Mouse (Mus musculus) embryo, embryonic 10 days (tissue): ENCODE results near the gene Dnajc21.

Experiments
- DNase-seq: peaks from one replicate; pipeline ENCODE4 v3.0.0-alpha.2; 2015; ENCODE audit warnings: low spot score

The Dnajc21 gene

GRCm38 (mm10) chr15:10436893-10437292 lies 33.4 kb downstream of the Dnajc21 start:
- no peak for DNase-seq

DNA sequence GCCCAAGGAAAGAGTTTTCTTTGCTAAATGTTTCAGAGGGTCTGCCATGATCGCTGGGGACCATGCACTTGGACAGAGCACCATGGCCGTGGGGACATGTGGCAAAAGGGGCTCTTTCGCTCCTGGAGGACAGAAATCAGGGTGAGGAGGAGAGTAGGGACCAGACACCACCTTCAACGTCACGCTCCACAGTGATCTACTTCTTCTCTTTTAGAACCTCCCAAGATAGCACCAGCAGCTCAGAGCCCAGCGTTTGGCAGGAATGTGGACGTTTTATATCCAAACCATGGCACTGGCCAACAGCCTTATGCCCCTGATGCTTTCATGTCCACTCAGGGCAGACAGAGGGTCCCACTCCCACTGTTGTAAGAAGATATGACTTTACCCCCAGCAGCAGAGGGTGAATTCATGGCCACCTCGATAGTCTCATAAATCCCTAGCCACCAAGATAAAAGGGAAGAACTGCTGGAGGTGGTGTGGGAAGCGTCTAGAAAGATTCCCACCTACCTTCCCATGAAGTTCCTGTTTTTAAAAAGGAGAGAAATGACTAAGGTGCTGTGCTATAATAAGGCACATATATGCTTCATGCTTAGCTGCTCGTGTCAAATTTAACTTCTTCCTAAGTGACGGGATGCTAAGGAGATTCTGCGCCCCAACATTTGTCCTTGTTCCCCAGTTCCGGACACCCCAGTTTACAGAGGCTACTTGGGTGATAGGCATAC lies 43.6 kb downstream of the Dnajc21 start:
- no peak for DNase-seq

DNA sequence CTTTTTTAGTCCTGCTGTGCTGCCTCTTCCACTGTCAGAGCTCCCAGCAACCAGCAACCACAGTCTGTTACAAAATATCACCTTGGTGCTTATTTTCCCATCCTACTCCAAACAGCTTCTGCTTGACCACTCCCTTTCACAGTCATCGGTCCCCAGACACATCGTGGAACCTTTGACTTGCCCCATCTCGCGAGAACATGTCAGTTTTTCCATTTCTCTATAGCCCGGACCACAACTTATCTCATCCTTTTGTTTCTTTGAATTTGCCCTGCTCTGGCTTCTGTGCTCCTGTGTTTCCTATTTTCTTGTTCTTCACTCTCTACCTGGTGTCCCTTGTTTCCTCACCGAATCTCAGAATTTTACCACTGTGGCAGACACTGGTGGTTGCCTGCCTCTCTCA lies 44.2 kb downstream of the Dnajc21 start:
- no peak for DNase-seq

DNA sequence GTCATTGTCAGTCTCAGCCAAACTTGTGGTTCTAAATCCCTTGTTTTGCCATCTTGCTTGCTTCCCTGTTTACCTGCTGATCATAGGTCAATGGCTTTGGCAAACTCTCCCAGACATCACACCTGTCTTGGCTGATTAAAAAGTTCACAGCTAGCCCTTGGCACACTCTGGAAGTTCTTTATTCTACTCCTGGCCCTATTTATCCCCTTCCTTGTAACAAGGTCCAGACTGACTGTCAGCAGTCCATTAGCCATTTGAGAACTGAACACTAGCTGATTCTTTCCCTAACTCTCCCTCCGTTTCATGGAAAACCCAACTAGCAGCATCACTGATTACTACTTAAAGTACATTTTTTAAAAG lies 48.6 kb downstream of the Dnajc21 start:
- no peak for DNase-seq

DNA sequence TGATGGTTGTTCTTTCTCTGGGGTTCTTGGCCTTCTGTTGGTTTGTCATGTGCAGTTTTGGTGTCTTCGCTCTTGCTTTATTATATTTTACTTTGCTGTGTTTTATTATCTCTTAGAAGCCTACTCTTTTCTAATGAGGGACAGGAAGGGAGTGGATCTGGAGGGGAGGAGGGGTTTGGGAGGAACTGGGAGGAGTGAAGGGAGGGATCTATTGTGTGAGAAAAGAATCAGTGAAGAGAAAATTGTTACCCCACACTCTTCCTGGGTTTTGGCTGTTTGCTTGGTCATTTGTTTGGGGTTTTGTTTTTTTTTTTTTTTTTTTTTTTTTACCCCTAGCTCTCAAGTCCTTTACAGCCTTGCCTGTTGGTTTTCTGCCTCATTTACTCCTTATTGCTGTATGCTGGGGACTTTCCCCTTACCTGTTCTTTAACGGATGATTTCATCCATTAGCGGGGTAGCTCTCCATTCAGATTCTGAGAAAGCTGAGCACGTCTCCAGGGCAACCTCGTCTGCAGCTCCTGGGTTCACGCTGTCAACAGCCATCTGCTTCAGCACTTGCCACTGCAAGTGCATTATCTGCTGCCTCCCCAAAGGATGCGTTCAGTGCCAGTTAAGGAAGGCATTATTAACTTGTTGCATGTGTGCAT lies 49.1 kb downstream of the Dnajc21 start:
- DNase-seq: peak; percentile 70

- DNase-seq: no peak
Measured at GRCm38 (mm10) chr15:10413656-10414055, 56.7 kb downstream of the Dnajc21 start.

DNA sequence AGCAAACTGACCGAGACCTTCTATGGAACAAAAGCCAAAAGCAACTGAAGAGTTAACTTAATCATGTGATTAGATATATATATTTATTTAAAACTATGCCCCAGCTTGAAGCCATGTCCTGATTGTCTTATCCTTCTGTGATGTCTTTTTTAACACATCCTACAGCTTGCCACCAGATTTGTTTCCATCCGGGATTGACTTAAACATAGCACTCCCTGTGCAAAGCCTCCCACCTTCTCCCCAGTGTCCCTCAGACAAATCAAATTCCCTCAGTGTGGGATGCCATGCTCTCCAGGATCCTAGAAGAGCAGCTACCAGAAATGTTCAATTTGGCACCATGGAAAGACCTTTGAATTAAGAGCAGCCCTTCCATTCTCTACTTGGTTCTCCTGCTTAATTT lies 59.4 kb downstream of the Dnajc21 start:
- no peak for DNase-seq

GRCm38 (mm10) chr15:10409842-10410241 lies 60.5 kb downstream of the Dnajc21 start:
- no peak for DNase-seq

DNA sequence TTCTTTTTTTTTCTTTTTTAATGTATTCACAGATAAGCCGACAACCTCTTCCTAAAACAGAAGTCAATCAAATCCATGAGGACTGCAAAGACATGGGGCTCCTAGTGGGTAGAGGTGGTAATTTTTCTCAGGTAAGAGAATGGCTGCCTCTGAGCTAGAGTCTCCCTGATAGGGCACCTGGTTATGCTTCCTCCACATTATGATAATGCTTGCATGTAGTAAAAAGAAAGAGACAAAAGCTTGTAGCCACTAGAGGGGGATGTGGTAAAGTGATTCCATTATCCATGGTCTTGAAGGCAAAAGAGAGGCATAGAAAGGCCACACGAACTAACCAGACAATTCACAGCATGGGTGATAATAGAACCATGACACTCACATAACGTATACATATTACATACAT lies 69.9 kb downstream of the Dnajc21 start:
- DNase-seq: peak; percentile 34

- DNase-seq: no peak
Measured at GRCm38 (mm10) chr15:10399795-10400194, 70.5 kb downstream of the Dnajc21 start.
